Mouse (Mus musculus) stomach, embryonic 16.5 days (tissue): Measurements from ENCODE around the gene Dbndd2. TPM values are rescaled to one million over a fixed set of nuclear protein-coding genes. Genes with fewer than 3 reads are reported as not detected.

Source experiments
- ATAC-seq: fragments of 200-750 bp; cut with Nextera tagmentation; 2 replicates; pipeline ENCODE4 v1.8.0; 2017; ENCODE audit warnings: moderate number of reproducible peaks, moderate TSS enrichment; ENCODE audit not compliant: insufficient read depth, low FRiP score
- H3K27ac ChIP-seq: fragments of 300-500 bp; sonication (generic); 2 replicates; pipeline ENCODE4 v1.5.1; 2014; ENCODE audit warnings: low read length
- H3K27me3 ChIP-seq: fragments of 300-500 bp; sonication (generic); 2 replicates; pipeline ENCODE4 v1.6.1; 2014; ENCODE audit warnings: low read length, control low read depth, mixed read lengths; ENCODE audit not compliant: control insufficient read depth, insufficient read depth
- H3K36me3 ChIP-seq: fragments of 300-500 bp; sonication (generic); 2 replicates; pipeline ENCODE4 v1.6.1; 2014; ENCODE audit warnings: low read length; ENCODE audit not compliant: control insufficient read depth, insufficient read depth
- H3K4me1 ChIP-seq: fragments of 300-500 bp; sonication (generic); 2 replicates; pipeline ENCODE4 v1.6.1; 2014; ENCODE audit warnings: low read length, control low read depth, mixed read lengths; ENCODE audit not compliant: control insufficient read depth, insufficient read depth
- H3K4me2 ChIP-seq: fragments of 300-500 bp; sonication (generic); 2 replicates; pipeline ENCODE4 v1.6.1; 2014; ENCODE audit warnings: low read depth, low read length, mixed read lengths
- H3K4me3 ChIP-seq: fragments of 300-500 bp; sonication (generic); replicated peaks from 2 replicates; pipeline ENCODE4 v1.5.1; 2014; ENCODE audit warnings: mild to moderate bottlenecking, low read length
- H3K9ac ChIP-seq: fragments of 300-500 bp; sonication (generic); 2 replicates; pipeline ENCODE4 v1.6.1; 2014; ENCODE audit warnings: low read length
- H3K9me3 ChIP-seq: fragments of 300-500 bp; sonication (generic); replicated peaks from 2 replicates; pipeline ENCODE4 v1.6.1; 2016; ENCODE audit warnings: low read length, control low read depth; ENCODE audit not compliant: control insufficient read depth
- WGBS: fragments of 180-500 bp; shearing (Covaris S2); extraction: QIAGEN DNeasy Blood & Tissue Kit; methylation state at CpG from one replicate; pipeline ENCODE4 v1.1.7; 2014; 5-methylcytosine and 5-hydroxymethylcytosine counted together
- polyA plus RNA-seq: library from polyadenylated mRNA; unstranded; fragments of >200 nt; fragmentation: Nextera tagmentation; extraction: Ambion mirVana; gene quantifications from 2 replicates; pipeline ENCODE4 v1.2.1, GENCODE M21; 2015

The Dbndd2 gene
- polyA plus RNA-seq, 1 experiment from 2014 or later = 12.1 TPM

- ATAC-seq = no peak
- Histone ChIP-seq H3K9ac (no peak overlapping the region), H3K4me3 (no peak overlapping the region), H3K4me1 (peaks cover 12% of the 10 kb centered on the region), H3K36me3 (no peaks in the 10 kb centered on the region), H3K4me2 (no peak overlapping the region), H3K27ac (peak overlapping the region; percentile 87), H3K9me3 (no peaks in the 10 kb centered on the region), H3K27me3 (no peaks in the 10 kb centered on the region)
- 30% methylated on average over 9 of the region's 10 CpGs for WGBS
Measured at GRCm38 (mm10) chr2:164517485-164518221, 31.7 kb downstream of the Dbndd2 start.

GRCm38 (mm10) chr2:164518266-164519170 is 32.6 kb downstream of the Dbndd2 start:
- Histone ChIP-seq H3K27ac (peak overlapping the region; percentile 87), H3K36me3 (no peaks in the 10 kb centered on the region), H3K9ac (0 out of 2 replicates have a peak overlapping the region, but pooled peaks have one; percentile 25), H3K4me2 (no peak overlapping the region), H3K27me3 (no peaks in the 10 kb centered on the region), H3K4me3 (no peak overlapping the region), H3K4me1 (peaks cover 12% of the 10 kb centered on the region), H3K9me3 (no peaks in the 10 kb centered on the region)
- peak; percentile 27; the same call in 1 of the 2 replicates for ATAC-seq
- WGBS = 35% methylated on average over 11 of the region's 11 CpGs

- Histone ChIP-seq H3K9ac (no peak overlapping the region), H3K9me3 (no peaks in the 10 kb centered on the region), H3K4me3 (no peak overlapping the region), H3K4me1 (peaks cover 12% of the 10 kb centered on the region), H3K27ac (peak overlapping the region; percentile 87), H3K27me3 (no peaks in the 10 kb centered on the region), H3K36me3 (no peaks in the 10 kb centered on the region), H3K4me2 (no peak overlapping the region)
- ATAC-seq = no peak
- 61% methylated on average over 6 of the region's 6 CpGs for WGBS
Measured at GRCm38 (mm10) chr2:164519171-164519526, 33.2 kb downstream of the Dbndd2 start.

- WGBS = 23% methylated on average over 3 of the region's 3 CpGs
- Histone ChIP-seq H3K4me1 (peaks cover 7% of the 10 kb centered on the region), H3K27me3 (no peaks in the 10 kb centered on the region), H3K4me2 (no peak overlapping the region), H3K4me3 (no peak overlapping the region), H3K9ac (no peak overlapping the region), H3K36me3 (no peaks in the 10 kb centered on the region), H3K9me3 (no peaks in the 10 kb centered on the region), H3K27ac (no peak overlapping the region)
- ATAC-seq = peak; percentile 67
Measured at GRCm38 (mm10) chr2:164520782-164521181, 34.9 kb downstream of the Dbndd2 start.

- Histone ChIP-seq H3K27me3 (no peaks in the 10 kb centered on the region), H3K4me2 (peak overlapping the region; percentile 17; the same call in 1 of the 2 replicates), H3K4me1 (peaks cover 7% of the 10 kb centered on the region), H3K27ac (peak overlapping the region; percentile 29; the same call in 1 of the 2 replicates), H3K9me3 (no peaks in the 10 kb centered on the region; the same call in 1 of the 2 replicates), H3K36me3 (no peaks in the 10 kb centered on the region), H3K4me3 (0 out of 2 replicates have a peak overlapping the region, but pooled peaks have one; percentile 3), H3K9ac (no peak overlapping the region)
- WGBS = 11% methylated on average over 11 of the region's 11 CpGs
- 0 out of 2 replicates have a peak, but pooled peaks have one; percentile 42 for ATAC-seq
Measured at GRCm38 (mm10) chr2:164521841-164522240, 35.9 kb downstream of the Dbndd2 start.

- H3K4me1 ChIP-seq = peaks cover 7% of the 10 kb centered on the region
- no peaks in the 10 kb centered on the region for H3K36me3 ChIP-seq
- no peaks in the 10 kb centered on the region for H3K27me3 ChIP-seq
- ATAC-seq = no peak
- 0 out of 2 replicates have a peak overlapping the region, but pooled peaks have one; percentile 17 for H3K4me2 ChIP-seq
- H3K4me3 ChIP-seq = no peak overlapping the region
- WGBS = 30% methylated on average over 8 of the region's 8 CpGs
- no peaks in the 10 kb centered on the region; the same call in 1 of the 2 replicates for H3K9me3 ChIP-seq
- H3K27ac ChIP-seq = peak overlapping the region; percentile 19; the same call in 1 of the 2 replicates
- H3K9ac ChIP-seq = no peak overlapping the region
Measured at GRCm38 (mm10) chr2:164522280-164522679, 36.4 kb downstream of the Dbndd2 start.

GRCm38 (mm10) chr2:164523301-164523773 is 37.4 kb downstream of the Dbndd2 start:
- no peak overlapping the region for H3K27ac ChIP-seq
- no peaks in the 10 kb centered on the region for H3K27me3 ChIP-seq
- H3K4me1 ChIP-seq = peaks cover 7% of the 10 kb centered on the region
- no peak overlapping the region for H3K9ac ChIP-seq
- no peak overlapping the region for H3K4me3 ChIP-seq
- ATAC-seq = no peak
- 73% methylated on average over 10 of the region's 10 CpGs for WGBS
- H3K36me3 ChIP-seq = no peaks in the 10 kb centered on the region
- H3K9me3 ChIP-seq = no peaks in the 10 kb centered on the region; the same call in 1 of the 2 replicates
- no peak overlapping the region for H3K4me2 ChIP-seq

- WGBS = 64% methylated on average over 5 of the region's 5 CpGs
- Histone ChIP-seq H3K27me3 (no peaks in the 10 kb centered on the region), H3K4me3 (no peak overlapping the region), H3K9me3 (no peaks in the 10 kb centered on the region; the same call in 1 of the 2 replicates), H3K4me2 (no peak overlapping the region), H3K36me3 (no peaks in the 10 kb centered on the region), H3K4me1 (no peaks in the 10 kb centered on the region), H3K27ac (no peak overlapping the region), H3K9ac (no peak overlapping the region)
- no peak for ATAC-seq
Measured at GRCm38 (mm10) chr2:164528557-164528956, 42.7 kb downstream of the Dbndd2 start.
